Mouse (Mus musculus) retina, embryonic 14.5 days (tissue): Measurements from ENCODE around the gene Ifnk.

Experiments
- DNase-seq: peaks from one replicate; pipeline ENCODE4 v3.0.0-alpha.2; 2015; ENCODE audit warnings: low spot score

The Ifnk gene

GRCm38 (mm10) chr4:35192725-35193124 is 40.9 kb downstream of the Ifnk start:
- peak; percentile 59 for DNase-seq

GRCm38 (mm10) chr4:35201700-35202099 is 49.8 kb downstream of the Ifnk start:
- no peak for DNase-seq
